Mouse (Mus musculus) forebrain, postnatal 0 days (tissue): ENCODE measurements around the gene Tmtc2. TPM values are rescaled to one million over a fixed set of nuclear protein-coding genes. Genes with fewer than 3 reads are reported as not detected.

Experiments
- ATAC-seq: fragments of 200-750 bp; cut with Nextera tagmentation; 2 replicates; pipeline ENCODE4 v1.8.0; 2017; ENCODE audit warnings: mild to moderate bottlenecking, moderate library complexity
- DNase-seq: peaks from one replicate; pipeline ENCODE4 v3.0.0-alpha.2; 2015
- H3K27ac ChIP-seq: fragments of 300-500 bp; sonication (generic); 2 replicates; pipeline ENCODE4 v1.5.1; 2014; ENCODE audit warnings: low read depth, mild to moderate bottlenecking, antibody characterized with exemption, low read length, moderate library complexity, mixed read lengths
- H3K27me3 ChIP-seq: fragments of 300-500 bp; sonication (generic); 2 replicates; pipeline ENCODE4 v1.6.1; 2014; ENCODE audit warnings: mild to moderate bottlenecking, low read length, mixed read lengths; ENCODE audit not compliant: insufficient read depth
- H3K36me3 ChIP-seq: fragments of 300-500 bp; sonication (generic); 2 replicates; pipeline ENCODE4 v1.6.1; 2014; ENCODE audit warnings: mild to moderate bottlenecking, moderate library complexity; ENCODE audit not compliant: insufficient read depth
- H3K4me1 ChIP-seq: fragments of 300-500 bp; sonication (generic); 2 replicates; pipeline ENCODE4 v1.6.1; 2014; ENCODE audit warnings: antibody characterized with exemption; ENCODE audit not compliant: insufficient read depth
- H3K4me2 ChIP-seq: fragments of 300-500 bp; sonication (generic); 2 replicates; pipeline ENCODE4 v1.6.1; 2014; ENCODE audit warnings: low read depth, mild to moderate bottlenecking, moderate library complexity
- H3K4me3 ChIP-seq: fragments of 300-500 bp; sonication (generic); 2 replicates; pipeline ENCODE4 v1.5.1; 2014; ENCODE audit warnings: low read depth, low read length, mixed read lengths
- H3K9ac ChIP-seq: fragments of 300-500 bp; sonication (generic); 2 replicates; pipeline ENCODE4 v1.6.1; 2014; ENCODE audit warnings: mild to moderate bottlenecking
- H3K9me3 ChIP-seq: fragments of 300-500 bp; sonication (generic); 2 replicates; pipeline ENCODE4 v1.6.1; 2016; ENCODE audit warnings: low read length
- CTCF ChIP-seq: sonication (generic); IDR thresholded peaks from 2 replicates; pipeline ENCODE4 v1.5.1; 2016; ENCODE audit warnings: antibody characterized with exemption, control low read depth, low read depth
- WGBS: fragments of 180-500 bp; shearing (Covaris S2); extraction: QIAGEN DNeasy Blood & Tissue Kit; methylation state at CpG from one replicate; pipeline ENCODE4 v1.1.7; 2014; 5-methylcytosine and 5-hydroxymethylcytosine counted together
- polyA plus RNA-seq: library from polyadenylated mRNA; unstranded; fragments of >200 nt; fragmentation: Nextera tagmentation; extraction: Ambion mirVana; gene quantifications from 2 replicates; pipeline ENCODE4 v1.2.1, GENCODE M21; 2015
- total RNA-seq: library from RNA; depleted of rRNA; stranded (reverse); fragments of >200 nt; gene quantifications from 2 replicates; pipeline ENCODE4 v1.2.3, GENCODE M21; 2014

Gene Tmtc2
- total and polyA plus RNA-seq, 2 experiments from 2014 or later = 4.6 to 11.1 TPM

DNA sequence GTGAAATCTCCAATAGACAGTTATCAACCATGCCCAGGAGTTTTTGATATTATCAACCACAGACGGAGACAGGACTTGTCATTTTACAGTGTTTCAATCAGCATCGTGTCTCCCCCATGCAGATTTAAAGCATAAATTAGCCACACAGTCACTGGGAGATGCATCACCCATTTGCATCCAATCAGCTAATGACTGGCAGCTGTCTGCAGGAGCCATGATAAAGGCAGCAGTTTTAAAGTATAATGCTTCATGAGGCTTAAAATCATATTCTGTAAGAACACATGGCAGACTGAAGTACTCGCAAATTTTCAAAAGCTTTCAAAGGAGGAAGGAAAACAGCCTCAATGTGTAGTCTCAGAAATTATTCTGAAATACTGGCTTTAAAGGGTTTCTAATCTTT lies 209.8 kb downstream of the Tmtc2 start:
- 31% methylated on average over 3 of the region's 3 CpGs for WGBS
- no peak overlapping the region for H3K4me3 ChIP-seq
- 0 out of 2 replicates have a peak, but pooled peaks cover 2% of the 10 kb centered on the region for H3K4me1 ChIP-seq

DNA sequence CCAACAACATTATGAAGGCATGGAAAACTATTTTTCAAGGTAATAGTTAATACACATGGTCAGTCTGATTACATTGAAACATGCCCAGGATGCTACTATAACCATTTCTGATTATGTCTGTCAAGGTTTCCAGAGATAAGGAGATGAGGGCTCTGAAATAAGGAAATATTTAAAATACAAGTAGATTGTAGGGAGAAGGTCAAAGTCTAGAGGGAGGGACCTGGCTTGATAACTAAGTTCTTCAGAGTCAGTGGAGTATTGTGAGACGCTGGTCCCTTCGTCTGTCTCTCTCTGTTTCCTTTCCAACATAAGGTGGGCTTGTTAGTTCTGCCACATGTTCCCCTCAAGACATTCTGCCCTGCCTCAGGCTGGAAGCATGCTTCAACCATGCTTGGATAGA lies 223.9 kb downstream of the Tmtc2 start:
- Histone ChIP-seq H3K4me2 (no peak overlapping the region), H3K27me3 (no peaks in the 10 kb centered on the region), H3K36me3 (no peaks in the 10 kb centered on the region), H3K27ac (no peak overlapping the region), H3K4me3 (no peak overlapping the region), H3K9ac (no peak overlapping the region), H3K9me3 (no peaks in the 10 kb centered on the region), H3K4me1 (no peaks in the 10 kb centered on the region)
- no peak for TF ChIP-seq CTCF
- WGBS = 95% methylated on average over 2 of the region's 2 CpGs
- ATAC-seq (no peak), DNase-seq (no peak)

More for the DNA sequence above, 209.8 kb downstream of the Tmtc2 start:
- no peaks in the 10 kb centered on the region for H3K9me3 ChIP-seq
- no peaks in the 10 kb centered on the region for H3K36me3 ChIP-seq
- no peak for TF ChIP-seq CTCF
- DNase-seq (peak; percentile 34), ATAC-seq (peak; percentile 78)
- no peak overlapping the region for H3K4me2 ChIP-seq
- no peaks in the 10 kb centered on the region for H3K27me3 ChIP-seq
- no peak overlapping the region for H3K9ac ChIP-seq
- H3K27ac ChIP-seq = no peak overlapping the region

DNA sequence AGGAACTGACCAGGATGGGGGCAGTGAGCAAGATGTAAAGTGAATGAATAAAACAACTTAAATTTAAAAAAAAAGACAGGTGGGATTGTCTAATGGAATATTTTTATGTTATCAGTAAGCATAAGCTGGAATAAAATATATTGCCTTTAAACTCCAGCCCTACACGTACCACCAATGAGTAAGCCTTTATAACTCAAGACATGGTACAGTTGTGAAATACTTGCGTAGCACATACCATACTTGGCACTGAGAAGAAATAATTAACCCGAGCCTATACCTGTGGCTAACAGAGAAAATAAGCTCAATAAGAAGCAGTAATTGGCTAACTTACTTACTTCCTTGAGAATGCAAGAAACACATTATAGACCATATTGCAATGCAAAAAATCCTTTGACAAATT lies 228.3 kb downstream of the Tmtc2 start:
- Histone ChIP-seq H3K36me3 (no peaks in the 10 kb centered on the region), H3K27ac (no peak overlapping the region), H3K9me3 (no peaks in the 10 kb centered on the region), H3K4me1 (no peaks in the 10 kb centered on the region), H3K9ac (no peak overlapping the region), H3K4me2 (no peak overlapping the region), H3K4me3 (no peak overlapping the region), H3K27me3 (no peaks in the 10 kb centered on the region)
- DNase-seq (no peak), ATAC-seq (no peak)
- WGBS = 91% methylated on average over 3 of the region's 3 CpGs
- TF ChIP-seq CTCF = no peak

DNA sequence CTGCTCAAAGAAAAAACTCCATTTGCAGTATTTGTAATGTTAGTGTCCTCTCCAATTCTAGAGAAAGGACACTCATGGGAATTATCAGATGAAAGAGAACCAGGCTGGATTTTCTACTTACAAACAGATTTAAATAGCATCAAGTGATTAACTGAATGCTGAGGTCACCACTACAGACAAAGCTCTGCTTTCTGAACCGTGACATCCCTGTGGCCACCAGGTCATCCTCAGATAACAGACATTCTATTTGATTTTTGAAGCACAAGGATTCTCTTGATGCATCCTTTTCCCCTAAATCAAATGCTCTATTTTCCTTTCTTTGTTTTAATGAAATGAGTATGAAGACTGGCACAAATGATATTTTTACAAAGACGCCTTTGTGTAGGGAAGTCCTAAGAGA lies 241.4 kb downstream of the Tmtc2 start:
- no peak overlapping the region for H3K9ac ChIP-seq
- no peaks in the 10 kb centered on the region for H3K4me1 ChIP-seq
- H3K9me3 ChIP-seq = no peaks in the 10 kb centered on the region
- H3K4me2 ChIP-seq = no peak overlapping the region
- ATAC-seq (no peak), DNase-seq (no peak)
- no peak overlapping the region for H3K27ac ChIP-seq
- 62% methylated on average over 2 of the region's 2 CpGs for WGBS
- no peaks in the 10 kb centered on the region for H3K36me3 ChIP-seq
- no peak for TF ChIP-seq CTCF
- no peaks in the 10 kb centered on the region for H3K27me3 ChIP-seq
- H3K4me3 ChIP-seq = no peak overlapping the region

DNA sequence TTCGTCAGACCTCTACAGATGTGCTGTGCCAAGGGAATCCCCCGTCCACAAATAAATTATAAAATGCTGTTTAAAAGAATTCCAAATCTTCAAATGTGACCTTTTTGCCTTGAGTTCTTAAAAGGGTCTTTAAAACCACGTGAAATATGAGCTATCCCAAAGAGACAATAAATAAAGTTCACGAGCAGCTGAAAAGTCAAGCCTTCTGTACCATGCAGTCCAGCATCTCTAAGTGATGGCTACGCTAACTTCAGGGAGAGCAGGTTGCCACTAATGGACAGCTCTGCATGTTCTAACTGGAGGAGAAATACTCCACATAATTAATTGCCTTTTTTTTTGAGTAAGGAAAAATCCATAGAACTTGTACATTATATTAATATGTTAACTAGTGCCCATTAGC lies 243.9 kb downstream of the Tmtc2 start:
- no peak for ATAC-seq
- H3K4me3 ChIP-seq = no peak overlapping the region
- H3K27me3 ChIP-seq = no peaks in the 10 kb centered on the region
- no peak overlapping the region for H3K4me2 ChIP-seq
- TF ChIP-seq CTCF = no peak
- WGBS = 79% methylated on average over 5 of the region's 5 CpGs
- H3K4me1 ChIP-seq = no peaks in the 10 kb centered on the region
- DNase-seq = no peak
- no peak overlapping the region for H3K9ac ChIP-seq
- no peaks in the 10 kb centered on the region for H3K36me3 ChIP-seq
- H3K9me3 ChIP-seq = no peaks in the 10 kb centered on the region
- H3K27ac ChIP-seq = no peak overlapping the region

DNA sequence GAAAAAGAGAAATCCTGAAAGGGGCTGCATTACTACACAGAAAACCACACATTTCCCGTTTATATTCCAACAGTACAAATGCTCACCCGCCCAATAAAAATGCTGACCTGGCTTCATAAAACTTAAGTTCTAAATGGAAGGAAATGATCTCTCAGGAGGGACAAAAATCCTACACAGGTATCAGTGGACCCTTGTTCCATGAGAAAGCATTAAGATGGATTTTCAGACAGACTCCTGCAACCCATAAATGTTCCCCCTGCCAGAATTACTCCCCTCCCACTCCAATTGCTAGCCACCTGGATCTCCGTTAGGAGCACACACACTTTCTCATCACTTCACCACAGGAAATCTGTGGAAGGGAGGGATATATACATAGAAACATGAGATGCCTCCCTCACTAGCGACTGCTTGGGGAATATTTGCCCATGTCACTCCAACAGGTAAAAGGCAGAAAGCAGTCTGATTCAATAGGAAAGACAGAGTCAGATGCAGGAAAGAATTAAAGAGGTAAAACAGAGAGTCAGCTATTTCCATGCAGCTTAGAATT lies 250.5 kb downstream of the Tmtc2 start:
- DNase-seq (no peak), ATAC-seq (no peak)
- Histone ChIP-seq H3K27ac (no peak overlapping the region), H3K9me3 (no peaks in the 10 kb centered on the region), H3K4me2 (no peak overlapping the region), H3K36me3 (peaks cover 8% of the 10 kb centered on the region), H3K4me3 (no peak overlapping the region), H3K4me1 (no peaks in the 10 kb centered on the region), H3K27me3 (no peaks in the 10 kb centered on the region), H3K9ac (no peak overlapping the region)
- TF ChIP-seq CTCF = no peak
- WGBS = 88% methylated on average over 4 of the region's 4 CpGs

DNA sequence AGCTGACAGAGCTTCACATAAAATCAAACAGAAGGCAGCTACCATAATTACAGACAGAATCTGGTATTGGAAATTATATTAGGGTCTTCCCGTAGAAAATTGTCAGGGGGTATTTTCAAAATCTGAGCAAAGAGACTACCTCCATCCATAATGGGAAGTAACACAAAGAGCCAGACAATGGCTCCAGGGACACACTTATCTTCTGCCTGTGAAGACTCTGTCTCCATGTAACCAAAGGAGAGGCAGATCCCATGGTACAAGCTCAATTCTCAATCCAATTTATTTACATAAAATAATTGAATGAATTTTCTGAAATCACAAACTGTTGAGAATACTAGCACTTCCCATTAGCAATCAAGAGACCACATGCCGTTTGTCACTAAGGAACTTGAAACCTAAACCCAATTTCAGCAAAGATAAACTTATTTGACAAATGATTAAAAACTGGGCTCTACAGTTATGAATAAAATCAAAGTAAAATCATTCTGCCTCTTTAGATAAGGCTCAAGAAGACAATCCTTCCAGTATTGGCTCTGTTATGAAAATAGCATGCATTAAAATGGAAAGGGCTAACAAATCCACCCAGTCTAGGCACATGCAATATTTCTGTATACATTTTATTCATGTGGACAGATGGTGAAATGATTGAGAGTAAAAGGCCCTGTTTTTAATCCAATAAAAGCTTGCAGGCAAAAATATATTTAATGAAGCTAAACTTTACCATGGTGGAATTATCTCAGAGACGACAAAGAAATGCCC lies 254.8 kb downstream of the Tmtc2 start:
- DNase-seq = no peak
- H3K27ac ChIP-seq = no peak overlapping the region

More for the DNA sequence above, 254.8 kb downstream of the Tmtc2 start:
- no peaks in the 10 kb centered on the region for H3K27me3 ChIP-seq
- no peak overlapping the region for H3K9ac ChIP-seq
- no peaks in the 10 kb centered on the region for H3K4me1 ChIP-seq
- no peak for ATAC-seq
- 45% methylated on average over 3 of the region's 3 CpGs for WGBS
- H3K4me3 ChIP-seq = no peak overlapping the region
- TF ChIP-seq CTCF = no peak
- no peak overlapping the region for H3K4me2 ChIP-seq
- no peaks in the 10 kb centered on the region for H3K9me3 ChIP-seq
- peaks cover 8% of the 10 kb centered on the region for H3K36me3 ChIP-seq
